Mouse (Mus musculus) heart, adult 2 months (tissue): ENCODE data around the gene Tmem132b. TPM values are rescaled to one million over a fixed set of nuclear protein-coding genes. Genes with fewer than 3 reads are reported as not detected.

Experiments used
- DNase-seq, 2 experiments: peaks; one replicate each; pipeline ENCODE4 v3.0.0; 2021
- H3K27ac ChIP-seq: fragments of 200-600 bp; 2 replicates; pipeline ENCODE4 v1.8.1; 2022
- H3K27me3 ChIP-seq: fragments of 200-500 bp; 2 replicates; pipeline ENCODE4 v1.6.1; 2012; ENCODE audit warnings: mild to moderate bottlenecking, low read length, inconsistent platforms, mixed read lengths; ENCODE audit not compliant: control insufficient read depth, insufficient read depth
- H3K36me3 ChIP-seq: fragments of 200-500 bp; 2 replicates; pipeline ENCODE4 v1.6.1; 2012; ENCODE audit warnings: low read length, inconsistent platforms; ENCODE audit not compliant: control insufficient read depth, insufficient read depth
- H3K4me1 ChIP-seq: fragments of 200-500 bp; 2 replicates; pipeline ENCODE4 v1.6.1; 2011; ENCODE audit warnings: low read length; ENCODE audit not compliant: control insufficient read depth, insufficient read depth
- H3K4me3 ChIP-seq: fragments of 200-600 bp; 2 replicates; pipeline ENCODE4 v1.8.1; 2022
- H3K79me2 ChIP-seq: fragments of 200-500 bp; replicated peaks from 2 replicates; pipeline ENCODE4 v1.6.1; 2012; ENCODE audit warnings: mild to moderate bottlenecking, inconsistent platforms, low read length, moderate library complexity, mixed read lengths; ENCODE audit not compliant: control insufficient read depth, insufficient read depth
- H3K9ac ChIP-seq: fragments of 200-500 bp; 2 replicates; pipeline ENCODE4 v1.6.1; 2012; ENCODE audit warnings: low read depth, mild to moderate bottlenecking, control low read depth, inconsistent platforms, low read length, mixed read lengths
- CTCF ChIP-seq: fragments of 200-600 bp; IDR thresholded peaks from 2 replicates; pipeline ENCODE4 v1.8.1; 2022; ENCODE audit warnings: antibody characterized with exemption, mild to moderate bottlenecking, moderate library complexity
- EP300 ChIP-seq: fragments of 200-500 bp; IDR thresholded peaks from 2 replicates; pipeline ENCODE4 v1.6.1; 2011; ENCODE audit warnings: low read depth, low read length, control low read depth; ENCODE audit not compliant: insufficient read depth
- POLR2A ChIP-seq: fragments of 200-500 bp; IDR thresholded peaks from 2 replicates; pipeline ENCODE4 v1.6.1; 2011; ENCODE audit warnings: mild to moderate bottlenecking, low read depth, low read length, control low read depth; ENCODE audit not compliant: insufficient read depth
- WGBS: fragments of 180-500 bp; shearing (Covaris S2); methylation state at CpG from one replicate; pipeline ENCODE4 v1.1.7; 2018; 5-methylcytosine and 5-hydroxymethylcytosine counted together
- intact Hi-C: fragments of 180-260 bp; cut with DNase I; formaldehyde crosslinking; loops from one replicate; pipeline ENCODE4 v1.15.1; 2025
- long read RNA-seq: library from polyadenylated mRNA; stranded (forward); transcript quantifications from one replicate; pipeline ENCODE4 v2.0.0, GENCODE M21; 2021
- polyA plus RNA-seq: library from polyadenylated mRNA; depleted of rRNA; stranded (reverse); fragments of >200 nt; gene quantifications from 2 replicates; pipeline ENCODE4 v1.2.3, GENCODE M21; 2012; rRNA removed
- total RNA-seq, 2 experiments: library from RNA; stranded (reverse); gene quantifications; 2 replicates each; pipeline ENCODE4 v1.2.3; 2021

The Tmem132b gene
- total RNA-seq: not detected
- not detected in 2 replicates for polyA plus RNA-seq
- long read RNA-seq: 0 reads

DNA sequence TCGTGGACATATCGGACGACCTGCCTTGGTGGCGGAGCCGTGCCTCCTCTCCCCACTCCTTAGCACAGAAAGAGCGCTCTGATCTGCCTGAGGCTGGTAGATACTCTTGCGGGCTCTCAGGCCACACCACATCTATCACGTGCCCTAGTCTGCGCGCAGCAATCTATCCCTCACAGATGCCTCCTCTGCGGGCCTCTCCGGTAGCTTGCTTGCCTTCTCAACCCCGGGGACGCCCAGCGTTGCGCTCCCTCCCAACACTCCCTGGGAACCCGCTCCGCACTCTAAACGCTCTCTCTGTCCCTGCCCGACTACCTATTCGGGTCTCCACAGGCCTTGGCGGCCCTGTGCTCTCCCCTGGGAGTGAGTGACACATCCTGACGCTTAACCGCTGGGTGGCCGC, at the start of gene Tmem132b:
Tmem132b (plus strand) TSS at position 141 of the 400 bp plus-strand sequence.
- H3K4me1 ChIP-seq: no peaks in the 10 kb centered on the region
- DNase-seq: no peak
- TF ChIP-seq CTCF (no peak), POLR2A (no peak), EP300 (no peak)
- no peak within 1 kb of the TSS for H3K4me3 ChIP-seq
- 4% methylated on average over 24 of the region's 25 CpGs for WGBS
- H3K27me3 ChIP-seq: peaks cover 20% of the 10 kb centered on the region
- H3K79me2 ChIP-seq: no peaks in the 10 kb centered on the region
- no peak within 1 kb of the TSS for H3K27ac ChIP-seq
- no peaks in the 10 kb centered on the region for H3K36me3 ChIP-seq
- H3K9ac ChIP-seq: no peak within 1 kb of the TSS
- intact Hi-C loops: no loop called here

DNA sequence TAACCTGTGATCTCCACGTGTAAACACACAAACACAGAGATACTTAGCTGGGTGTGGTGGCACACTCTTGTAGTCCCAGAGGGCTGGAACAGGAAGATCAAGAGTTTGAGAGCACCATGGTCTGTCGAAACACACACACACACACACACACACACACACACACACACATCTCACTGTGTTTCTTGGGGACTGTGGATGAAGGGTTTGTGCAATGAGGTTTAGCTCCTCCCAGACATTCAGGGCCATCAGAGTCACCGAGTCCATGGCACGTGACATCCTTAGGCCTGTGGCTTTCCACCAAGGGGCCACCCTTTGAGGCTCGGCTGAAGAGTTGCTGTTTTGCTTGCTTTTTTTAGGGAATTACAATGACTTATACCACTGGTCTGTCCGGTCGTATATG, 49.1 kb upstream of the Tmem132b start:
- TF ChIP-seq EP300 (no peak), POLR2A (no peak), CTCF (no peak)
- Histone ChIP-seq H3K4me1 (peaks cover 2% of the 10 kb centered on the region), H3K79me2 (no peaks in the 10 kb centered on the region), H3K4me3 (no peak overlapping the region), H3K9ac (no peak overlapping the region), H3K36me3 (no peaks in the 10 kb centered on the region), H3K27me3 (no peaks in the 10 kb centered on the region), H3K27ac (no peak overlapping the region)
- intact Hi-C loops: no loop called here
- no peak for DNase-seq
- WGBS: 87% methylated on average over 7 of the region's 7 CpGs

DNA sequence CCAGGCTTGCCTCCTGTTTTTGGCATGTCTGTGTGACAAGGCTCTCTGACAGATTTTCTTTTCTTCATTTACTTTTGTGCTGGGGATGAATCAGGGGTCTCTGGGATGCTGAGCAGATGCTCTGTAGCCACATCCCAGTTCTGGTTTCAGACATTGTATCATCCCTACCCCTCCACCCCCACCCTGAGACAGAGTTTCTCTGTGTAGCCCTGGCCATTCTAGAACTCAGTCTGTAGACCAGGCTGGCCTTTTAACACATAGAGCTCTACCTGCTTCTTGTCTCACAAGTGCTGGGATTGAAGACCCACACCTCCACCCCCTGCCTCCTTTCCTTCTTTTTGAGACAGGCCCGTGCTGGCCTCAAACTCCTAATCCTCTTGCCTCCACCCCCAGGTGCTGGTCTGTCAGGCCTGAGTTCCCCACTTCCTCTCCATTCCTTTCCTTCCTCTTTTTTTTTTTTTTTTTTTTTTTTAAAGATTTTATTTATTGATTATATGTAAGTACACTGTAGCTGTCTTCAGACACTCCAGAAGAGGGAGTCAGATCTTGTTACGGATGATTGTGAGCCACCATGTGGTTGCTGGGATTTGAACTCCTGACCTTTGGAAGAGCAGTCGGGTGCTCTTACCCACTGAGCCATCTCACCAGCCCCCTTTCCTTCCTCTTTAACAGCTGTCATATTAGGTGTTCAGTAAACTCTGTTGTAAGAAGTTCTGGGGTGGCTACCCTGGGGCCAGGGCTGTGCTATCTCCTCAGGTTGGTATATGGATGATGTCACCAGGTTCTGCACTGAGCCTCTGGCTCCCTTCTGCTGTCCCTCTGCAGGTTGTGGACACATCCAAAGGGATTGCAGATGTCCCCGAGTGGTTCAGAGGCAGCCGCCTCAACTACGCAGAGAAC, 47.6 kb upstream of the Tmem132b start:
- Histone ChIP-seq H3K4me3 (no peak overlapping the region), H3K4me1 (peaks cover 2% of the 10 kb centered on the region), H3K27ac (no peak overlapping the region), H3K79me2 (no peaks in the 10 kb centered on the region), H3K27me3 (no peaks in the 10 kb centered on the region), H3K36me3 (no peaks in the 10 kb centered on the region), H3K9ac (no peak overlapping the region)
- intact Hi-C loops: no loop called here
- TF ChIP-seq POLR2A (no peak), CTCF (no peak), EP300 (no peak)
- 79% methylated on average over 6 of the region's 6 CpGs for WGBS
- no peak for DNase-seq

DNA sequence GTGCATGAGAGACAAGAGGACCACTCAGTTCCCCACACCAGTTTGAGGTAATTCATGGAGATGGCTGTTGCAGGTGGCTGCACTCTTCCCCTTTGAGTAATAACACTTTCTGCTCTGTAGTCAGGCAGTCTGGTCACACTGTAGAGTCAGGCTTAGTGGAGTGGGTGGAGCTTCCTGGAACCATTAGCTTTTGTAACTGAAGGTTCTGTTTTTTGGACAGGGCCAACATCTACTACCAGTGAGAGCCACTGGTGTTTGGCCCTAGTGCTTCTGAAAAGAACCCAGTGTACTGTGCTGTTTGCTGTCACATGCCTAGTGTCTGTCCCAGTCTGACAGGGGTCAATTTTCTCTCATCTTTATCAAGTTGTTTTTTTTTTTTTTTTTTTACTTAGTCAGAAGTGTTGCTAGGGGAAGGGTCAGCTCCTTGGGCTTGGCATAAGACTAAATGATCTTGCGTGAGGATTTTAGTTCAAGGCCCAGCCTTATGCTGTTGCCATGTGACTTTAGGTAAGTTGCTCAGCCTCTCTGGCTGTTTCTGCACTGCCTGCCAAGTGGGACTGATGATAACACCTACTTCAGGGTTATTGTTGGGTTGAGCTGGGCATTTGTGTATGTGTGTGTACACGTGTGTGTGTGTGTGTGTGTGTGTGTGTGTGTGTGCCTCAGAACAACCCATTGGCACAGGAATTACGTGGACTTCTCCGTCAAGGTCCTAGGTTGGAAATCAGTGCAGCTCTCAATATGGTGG, 46.4 kb upstream of the Tmem132b start:
- intact Hi-C loops: no loop called here
- no peak for TF ChIP-seq CTCF
- H3K79me2 ChIP-seq: no peaks in the 10 kb centered on the region
- H3K4me3 ChIP-seq: no peak overlapping the region
- no peaks in the 10 kb centered on the region for H3K27me3 ChIP-seq
- no peak overlapping the region for H3K9ac ChIP-seq
- peaks cover 2% of the 10 kb centered on the region for H3K4me1 ChIP-seq
- no peaks in the 10 kb centered on the region for H3K36me3 ChIP-seq
- 84% methylated on average over 4 of the region's 4 CpGs for WGBS
- no peak for DNase-seq
- no peak overlapping the region for H3K27ac ChIP-seq

DNA sequence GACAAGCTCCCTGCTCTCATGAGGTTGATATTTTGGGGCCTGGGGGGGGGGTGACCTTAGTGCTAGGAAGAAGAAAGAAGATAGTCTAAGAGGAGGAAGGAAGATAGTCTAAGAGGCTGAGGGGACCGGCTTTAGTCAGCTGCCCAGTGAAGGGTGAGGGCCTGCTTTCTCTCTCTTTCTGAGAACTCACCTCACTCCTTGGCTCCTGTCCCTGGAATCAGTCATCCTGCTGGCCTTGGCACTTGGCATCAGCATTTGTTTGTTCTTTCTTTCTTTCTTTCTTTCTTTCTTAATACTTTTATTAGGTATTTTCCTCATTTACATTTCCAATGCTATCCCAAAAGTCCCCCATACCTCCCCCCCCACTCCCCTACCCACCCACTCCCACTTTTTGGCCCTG, 45.5 kb upstream of the Tmem132b start:
- intact Hi-C loops: no loop called here
- Histone ChIP-seq H3K27ac (no peak overlapping the region), H3K79me2 (no peaks in the 10 kb centered on the region), H3K27me3 (no peaks in the 10 kb centered on the region), H3K9ac (no peak overlapping the region), H3K4me1 (peaks cover 2% of the 10 kb centered on the region), H3K4me3 (no peak overlapping the region), H3K36me3 (no peaks in the 10 kb centered on the region)
- TF ChIP-seq POLR2A: no peak
- TF ChIP-seq EP300: no peak
- no peak for TF ChIP-seq CTCF
- no peak for DNase-seq
- 70% methylated on average over 1 of the region's 1 CpGs for WGBS
